Mouse (Mus musculus) adrenal gland, postnatal 14 days (tissue): ENCODE data around the gene Mtnr1b. TPM values are rescaled to one million over a fixed set of nuclear protein-coding genes. Genes with fewer than 3 reads are reported as not detected.

Experiments used
- DNase-seq: peaks from one replicate; pipeline ENCODE4 v3.0.0; 2021; ENCODE audit warnings: mixed read lengths
- total RNA-seq: library from RNA; stranded (reverse); gene quantifications from 2 replicates; pipeline ENCODE4 v1.2.3, GENCODE M21; 2021

Mtnr1b gene
- total RNA-seq, 1 experiment from 2014 or later: not detected

DNA sequence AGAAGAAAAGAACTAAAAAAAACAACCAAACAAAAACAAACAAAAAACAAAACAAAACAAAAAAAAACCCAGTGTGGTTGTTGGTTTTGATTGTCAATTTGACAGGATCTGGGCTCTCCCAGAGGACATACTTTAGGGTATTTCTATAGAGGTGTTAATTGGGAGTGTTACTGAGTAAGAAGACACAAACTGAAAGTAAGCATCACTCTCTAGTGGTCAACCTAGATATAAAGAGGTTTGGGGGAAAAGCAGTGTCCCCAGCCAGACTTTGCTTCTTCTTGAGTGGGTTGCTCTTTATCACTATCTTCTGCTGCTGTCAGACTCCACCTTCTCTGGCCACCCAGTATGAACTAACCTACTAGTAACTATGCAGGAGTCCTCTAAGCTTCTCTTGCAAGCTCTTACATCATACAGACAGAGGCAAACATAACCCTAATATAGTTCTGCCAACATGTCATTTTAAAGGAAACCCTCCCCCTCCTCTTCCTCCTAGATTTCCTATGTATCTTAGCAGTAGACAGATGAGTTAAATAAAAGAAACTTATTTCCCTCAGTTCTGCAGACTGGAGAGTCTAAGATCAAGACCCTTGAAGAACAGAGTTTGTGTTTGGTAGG lies 71.8 kb downstream of the Mtnr1b start:
- no peak for DNase-seq

DNA sequence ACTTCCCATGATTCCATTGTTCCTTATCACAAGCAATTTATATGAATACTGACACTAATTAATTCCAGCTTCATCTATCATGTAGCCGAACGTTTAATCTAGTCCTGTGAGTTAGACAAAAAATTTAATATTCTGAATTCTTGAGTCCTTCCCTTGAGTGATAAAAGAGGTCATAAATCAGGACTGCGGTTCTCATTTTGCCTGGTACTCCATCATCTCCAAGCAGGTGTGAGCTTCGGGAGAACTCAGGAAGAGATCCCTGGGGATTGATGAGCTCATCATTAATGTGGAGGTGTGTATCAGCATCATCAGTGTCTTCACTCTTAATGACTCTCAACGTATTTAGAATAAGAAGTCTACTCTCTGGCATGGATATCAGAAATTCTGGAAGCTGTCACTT lies 74.0 kb downstream of the Mtnr1b start:
- no peak for DNase-seq

DNA sequence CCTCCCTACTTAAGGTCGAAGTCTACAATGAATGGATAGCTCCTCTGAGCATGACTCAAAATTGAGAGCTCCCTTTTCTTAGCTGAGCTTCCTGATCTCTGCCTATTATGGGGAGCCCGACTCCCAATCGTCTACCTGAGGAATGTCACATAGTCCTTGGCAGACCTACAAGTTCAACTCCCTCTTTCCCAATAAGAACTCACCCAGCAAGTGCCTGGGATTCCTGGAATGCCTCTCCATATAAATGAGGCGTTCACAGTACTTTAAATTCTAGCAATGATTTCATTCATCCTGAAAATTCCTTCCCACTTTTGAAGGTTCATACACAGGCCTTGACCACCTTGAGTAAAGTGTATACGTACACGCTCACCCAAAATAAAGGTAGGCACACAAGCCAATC lies 79.9 kb downstream of the Mtnr1b start:
- DNase-seq: no peak

DNA sequence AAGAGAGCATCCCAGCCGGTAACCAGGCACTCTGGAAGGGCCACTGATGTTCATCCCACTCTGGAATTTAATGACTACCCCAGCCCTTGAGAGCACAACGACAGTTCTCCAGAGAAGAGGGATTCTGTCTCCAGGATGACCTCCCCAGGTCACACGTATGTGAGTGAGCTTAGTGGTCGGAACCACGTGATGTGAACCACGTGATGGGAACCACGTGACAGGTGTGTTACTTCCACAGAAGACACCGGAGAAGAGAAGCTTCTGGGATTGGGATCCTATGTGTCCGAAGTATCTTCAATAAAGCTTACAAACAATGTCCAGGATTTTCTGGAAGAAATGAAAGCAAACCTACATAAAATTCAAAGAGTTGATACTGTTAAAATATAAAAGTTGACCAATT lies 82.3 kb downstream of the Mtnr1b start:
- DNase-seq: no peak

DNA sequence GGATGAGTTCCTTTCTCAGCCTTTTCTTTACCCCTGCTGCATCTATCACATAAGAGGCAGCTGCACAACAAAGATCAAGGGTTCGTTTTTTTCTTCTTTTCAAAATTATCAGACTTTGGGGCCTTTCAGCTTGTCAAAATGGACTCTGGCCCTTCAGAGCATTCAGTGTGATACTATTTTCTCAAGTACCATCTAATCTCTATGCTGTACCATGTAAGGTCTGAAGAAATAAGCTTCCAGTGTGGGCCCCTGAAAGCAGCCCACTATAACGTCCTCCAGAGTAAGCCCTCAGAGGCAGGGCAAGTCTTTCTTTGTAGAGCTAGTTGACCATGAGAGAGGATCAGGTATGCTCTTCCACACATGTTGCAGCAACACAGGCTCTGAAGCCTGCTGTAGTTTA lies 87.7 kb downstream of the Mtnr1b start:
- DNase-seq: no peak

DNA sequence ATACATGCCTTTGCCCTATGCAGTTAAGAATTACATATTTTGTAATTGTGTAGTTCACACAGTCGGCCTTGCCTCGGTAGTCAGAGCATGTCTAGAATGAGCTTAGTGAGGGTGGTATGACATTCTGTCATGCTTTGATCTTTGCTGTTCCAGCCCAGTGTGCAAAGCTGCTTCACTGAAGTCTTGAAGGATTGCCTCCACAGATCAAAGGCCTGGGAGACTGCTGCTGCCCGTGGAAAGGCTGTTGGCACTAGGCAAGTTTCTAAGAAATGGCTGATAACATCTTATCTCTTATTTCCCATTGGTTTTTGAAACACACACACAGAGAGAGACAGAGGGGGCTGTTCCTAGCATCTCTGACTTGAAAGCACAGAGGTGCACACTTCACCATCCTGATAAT lies 88.2 kb downstream of the Mtnr1b start:
- no peak for DNase-seq

DNA sequence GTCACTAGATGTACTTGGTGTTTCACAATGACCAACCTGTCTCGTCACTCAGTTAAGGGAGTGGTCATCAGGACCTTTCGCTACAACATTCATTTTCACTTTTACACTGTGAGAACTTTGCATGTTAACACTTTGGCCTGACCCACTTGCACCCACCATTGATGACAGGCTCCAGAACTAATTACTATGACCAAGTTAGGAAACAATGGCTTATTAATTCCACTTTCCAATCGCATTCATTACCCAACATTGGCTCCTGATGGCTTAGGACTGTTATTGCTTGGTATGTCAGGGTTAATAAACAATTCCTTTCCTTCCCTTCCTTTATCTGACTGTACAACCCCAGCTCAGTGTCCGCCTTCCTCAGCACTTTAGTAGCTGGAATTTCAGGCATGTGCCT lies 92.4 kb downstream of the Mtnr1b start:
- DNase-seq: no peak

DNA sequence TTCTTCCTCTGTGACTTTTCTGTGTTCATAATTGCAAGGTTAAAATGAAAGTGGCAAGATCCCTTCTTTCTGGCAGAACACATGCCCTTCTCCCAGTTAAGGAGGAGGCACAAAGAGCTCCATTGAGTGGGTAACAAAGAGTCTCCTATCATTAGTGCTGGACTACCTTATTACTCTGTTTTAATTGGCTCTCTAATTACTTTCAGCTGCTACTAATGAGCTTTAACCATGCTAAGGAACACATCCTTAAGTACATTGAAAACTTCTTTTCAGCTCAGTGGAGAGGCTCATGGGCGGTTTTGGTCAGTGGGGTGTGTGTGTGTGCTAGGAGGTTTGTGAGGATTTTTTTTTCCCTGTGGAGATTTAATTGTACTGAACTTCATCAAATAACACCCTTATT lies 99.4 kb downstream of the Mtnr1b start:
- no peak for DNase-seq

Other genes starting within 250 kb of the Mtnr1b start
- 0.37 and 0.38 TPM in 2 replicates for gene Deup1, start 246.6 kb downstream of the Mtnr1b start, total RNA-seq
- 28.1 and 33.3 TPM in 2 replicates for gene Slc36a4, start 164.8 kb downstream of the Mtnr1b start, total RNA-seq